Mouse (Mus musculus): ENCODE data around the gene Tlx3. TPM values are rescaled to one million over a fixed set of nuclear protein-coding genes. Genes with fewer than 3 reads are reported as not detected.

Gene Tlx3
- polyA plus RNA-seq (2015; fragmentation: Nextera tagmentation; extraction: Ambion mirVana): 9.1 and 11.5 TPM in 2 replicates

DNA sequence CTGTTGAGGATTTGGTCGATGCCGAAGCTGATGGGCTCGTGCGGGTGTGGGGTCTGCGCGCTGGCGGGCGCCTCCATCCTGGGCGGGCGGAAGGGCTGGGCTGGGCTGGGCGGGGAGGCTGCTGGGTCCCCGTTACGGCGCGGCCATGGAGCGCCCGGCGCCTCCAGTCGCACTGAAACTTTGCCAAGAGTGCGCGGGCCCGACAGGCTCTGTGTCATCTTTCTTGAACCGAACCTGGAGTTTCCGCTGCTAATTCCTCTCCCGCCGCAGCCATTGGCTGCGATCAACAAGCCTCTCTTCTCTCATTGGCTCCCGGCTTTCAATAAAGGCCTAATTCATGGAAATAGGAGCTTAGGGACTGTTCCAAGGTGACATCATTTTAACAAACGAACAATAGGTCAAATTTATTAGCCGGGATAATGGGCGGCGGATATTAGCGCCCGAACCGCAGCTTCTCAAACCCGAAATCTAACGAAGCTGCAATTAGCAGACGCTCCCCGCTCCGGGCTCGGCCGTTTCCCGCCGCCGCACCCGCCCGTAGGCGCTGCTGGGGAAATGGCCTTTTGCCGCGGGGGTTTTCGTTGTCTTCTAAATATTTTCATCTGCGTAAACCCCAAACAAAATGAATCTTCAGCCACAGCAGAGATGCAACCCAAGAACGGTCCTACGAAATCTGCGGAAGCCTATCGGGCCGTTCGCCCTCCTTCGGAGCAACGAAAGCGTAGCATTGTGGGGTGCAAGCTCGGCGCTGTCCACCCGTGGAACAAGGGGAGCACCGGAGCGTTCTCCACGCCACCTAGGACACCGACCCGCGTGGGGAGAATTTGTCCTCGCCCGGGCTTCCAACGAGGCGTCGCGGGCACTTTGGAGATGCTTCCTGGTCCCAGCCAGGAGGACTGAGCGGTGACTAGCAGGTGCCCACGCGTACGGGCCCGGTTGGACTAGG, at the start of gene Tlx3:
Gene Tlx3, minus strand, starts transcription at position 207 of the 946 bp plus-strand sequence.
- under 1% methylated on average over 80 of the region's 81 CpGs for WGBS
- peak within 1 kb of the TSS; percentile 57 for H3K9ac ChIP-seq (ENCODE audit: low read depth, low read length)
- no peaks in the 10 kb centered on the region for H3K36me3 ChIP-seq (ENCODE audit: control insufficient read depth, insufficient read depth, low read length)
- peaks cover 9% of the 10 kb centered on the region for H3K4me1 ChIP-seq (ENCODE audit: control insufficient read depth, insufficient read depth, low read depth, low read length)
- peak within 1 kb of the TSS; percentile 76 for H3K27ac ChIP-seq (ENCODE audit: low read depth, low read length)
- H3K4me3 ChIP-seq (ENCODE audit: low read length): peak within 1 kb of the TSS; percentile 43
- peaks cover 40% of the 10 kb centered on the region for H3K27me3 ChIP-seq (replicated peaks; ENCODE audit: control insufficient read depth, insufficient read depth, low read length)
- H3K4me2 ChIP-seq (ENCODE audit: low read length): peak within 1 kb of the TSS; percentile 45
- peak; percentile 64 for ATAC-seq
- H3K9me3 ChIP-seq (ENCODE audit: control insufficient read depth, low read length): 0 out of 2 replicates have a peak, but pooled peaks cover under 1% of the 10 kb centered on the region

DNA sequence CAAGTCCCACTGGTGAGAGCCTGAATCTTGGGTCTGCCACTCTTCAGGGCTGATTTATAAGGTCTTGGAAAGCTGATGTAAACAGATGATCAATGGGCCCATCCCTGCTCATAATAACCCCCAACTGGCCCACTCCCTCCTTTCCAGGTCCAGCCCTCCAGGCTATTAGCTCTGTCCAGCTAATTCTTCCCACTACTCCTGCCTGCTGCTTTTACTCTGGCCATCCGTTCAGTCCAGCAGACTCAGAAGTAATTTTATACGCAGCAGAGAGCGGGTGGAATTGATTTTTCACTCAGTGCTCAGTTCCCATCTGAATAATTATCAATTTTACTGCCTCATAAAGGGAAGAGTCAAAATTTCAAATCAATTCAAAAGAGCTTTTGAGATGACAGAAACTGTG, 36.9 kb upstream of the Tlx3 start:
- H3K9me3 ChIP-seq (ENCODE audit: control insufficient read depth, low read length): no peaks in the 10 kb centered on the region
- H3K4me1 ChIP-seq (ENCODE audit: control insufficient read depth, insufficient read depth, low read depth, low read length): no peaks in the 10 kb centered on the region
- no peak overlapping the region for H3K4me2 ChIP-seq (ENCODE audit: low read length)
- H3K36me3 ChIP-seq (ENCODE audit: control insufficient read depth, insufficient read depth, low read length): no peaks in the 10 kb centered on the region
- no peak overlapping the region for H3K9ac ChIP-seq (ENCODE audit: low read depth, low read length)
- WGBS: 62% methylated on average over 3 of the region's 3 CpGs
- ATAC-seq: no peak
- no peak overlapping the region for H3K27ac ChIP-seq (ENCODE audit: low read depth, low read length)
- H3K4me3 ChIP-seq (ENCODE audit: low read length): no peak overlapping the region
- H3K27me3 ChIP-seq (replicated peaks; ENCODE audit: control insufficient read depth, insufficient read depth, low read length): no peaks in the 10 kb centered on the region

DNA sequence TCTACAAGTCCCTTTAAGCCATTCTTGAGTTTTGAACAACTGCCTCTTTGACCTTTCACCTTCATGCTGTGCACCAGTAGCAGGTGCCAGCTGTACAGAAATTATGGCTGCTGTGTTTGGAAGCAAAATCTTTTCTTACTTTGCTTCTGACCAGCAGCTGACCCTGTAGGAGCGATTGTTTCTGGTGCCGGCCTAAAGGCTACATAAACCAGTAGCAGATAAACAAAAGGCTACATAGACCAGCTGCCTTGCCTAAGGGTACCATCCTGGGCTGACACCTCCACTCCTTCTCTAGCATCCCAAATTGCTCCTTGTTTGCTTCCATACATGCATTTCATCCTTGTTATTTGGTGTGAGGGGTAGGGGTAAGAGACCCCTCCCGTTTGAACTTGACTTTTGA, 30.7 kb upstream of the Tlx3 start:
- ATAC-seq: no peak
- Histone ChIP-seq H3K4me3 (ENCODE audit: low read length) (no peak overlapping the region), H3K9ac (ENCODE audit: low read depth, low read length) (no peak overlapping the region), H3K9me3 (ENCODE audit: control insufficient read depth, low read length) (no peaks in the 10 kb centered on the region), H3K27ac (ENCODE audit: low read depth, low read length) (no peak overlapping the region; the same call in 1 of the 2 replicates), H3K36me3 (ENCODE audit: control insufficient read depth, insufficient read depth, low read length) (no peaks in the 10 kb centered on the region), H3K4me2 (ENCODE audit: low read length) (no peak overlapping the region), H3K27me3 (replicated peaks; ENCODE audit: control insufficient read depth, insufficient read depth, low read length) (no peaks in the 10 kb centered on the region), H3K4me1 (ENCODE audit: control insufficient read depth, insufficient read depth, low read depth, low read length) (peaks cover 7% of the 10 kb centered on the region)
- WGBS: 29% methylated on average over 3 of the region's 3 CpGs

DNA sequence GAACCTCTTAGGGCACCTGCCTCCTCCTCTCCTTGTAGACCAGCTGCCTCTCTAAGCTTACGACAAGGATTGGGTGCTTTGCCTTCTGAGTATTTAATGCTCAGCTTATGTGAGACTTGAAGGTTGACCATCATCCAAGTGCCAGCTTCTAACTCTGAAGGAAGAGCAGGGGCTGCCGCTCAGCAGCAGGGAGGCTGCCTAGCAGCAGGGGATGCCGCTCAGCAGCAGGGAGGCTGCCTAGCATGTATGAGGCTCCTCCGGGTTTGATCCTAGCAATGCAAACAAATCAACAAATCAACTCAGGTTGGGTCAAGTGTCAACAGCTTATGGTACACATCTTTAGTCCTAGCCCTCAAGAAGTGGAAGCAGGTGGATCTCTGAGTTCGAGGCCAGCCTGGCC, 28.7 kb upstream of the Tlx3 start:
- 73% methylated on average over 5 of the region's 5 CpGs for WGBS
- H3K9me3 ChIP-seq (ENCODE audit: control insufficient read depth, low read length): no peaks in the 10 kb centered on the region
- ATAC-seq: no peak
- no peak overlapping the region for H3K9ac ChIP-seq (ENCODE audit: low read depth, low read length)
- H3K36me3 ChIP-seq (ENCODE audit: control insufficient read depth, insufficient read depth, low read length): no peaks in the 10 kb centered on the region
- H3K27me3 ChIP-seq (replicated peaks; ENCODE audit: control insufficient read depth, insufficient read depth, low read length): no peaks in the 10 kb centered on the region
- no peak overlapping the region for H3K4me2 ChIP-seq (ENCODE audit: low read length)
- H3K27ac ChIP-seq (ENCODE audit: low read depth, low read length): no peak overlapping the region
- H3K4me1 ChIP-seq (ENCODE audit: control insufficient read depth, insufficient read depth, low read depth, low read length): peaks cover 7% of the 10 kb centered on the region
- no peak overlapping the region for H3K4me3 ChIP-seq (ENCODE audit: low read length)

DNA sequence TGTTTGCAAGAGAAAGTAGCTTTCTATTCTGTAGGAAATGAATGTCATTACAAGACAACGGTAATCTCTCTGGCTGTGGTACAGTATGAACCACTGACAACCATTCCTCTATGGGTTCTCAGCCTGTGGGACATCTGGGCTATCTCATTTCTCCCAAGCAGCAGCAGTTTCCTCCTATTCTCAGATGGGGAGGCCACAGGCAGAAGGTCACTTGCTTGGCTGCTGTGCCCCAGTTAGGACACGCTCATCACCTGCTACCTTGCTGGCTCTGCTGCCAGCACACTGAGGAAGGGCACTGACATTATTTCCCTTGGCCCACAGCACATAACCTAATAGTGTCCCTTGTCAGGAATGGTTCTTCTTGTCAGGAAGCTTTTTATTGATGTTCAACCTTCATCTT, 24.8 kb upstream of the Tlx3 start:
- ATAC-seq: no peak
- H3K9ac ChIP-seq (ENCODE audit: low read depth, low read length): no peak overlapping the region
- H3K4me1 ChIP-seq (ENCODE audit: control insufficient read depth, insufficient read depth, low read depth, low read length): no peaks in the 10 kb centered on the region
- no peak overlapping the region for H3K27ac ChIP-seq (ENCODE audit: low read depth, low read length)
- H3K27me3 ChIP-seq (replicated peaks; ENCODE audit: control insufficient read depth, insufficient read depth, low read length): no peaks in the 10 kb centered on the region
- H3K9me3 ChIP-seq (ENCODE audit: control insufficient read depth, low read length): no peaks in the 10 kb centered on the region
- H3K36me3 ChIP-seq (ENCODE audit: control insufficient read depth, insufficient read depth, low read length): no peaks in the 10 kb centered on the region
- no peak overlapping the region for H3K4me2 ChIP-seq (ENCODE audit: low read length)
- no peak overlapping the region for H3K4me3 ChIP-seq (ENCODE audit: low read length)
- WGBS: 87% methylated on average over 2 of the region's 2 CpGs

DNA sequence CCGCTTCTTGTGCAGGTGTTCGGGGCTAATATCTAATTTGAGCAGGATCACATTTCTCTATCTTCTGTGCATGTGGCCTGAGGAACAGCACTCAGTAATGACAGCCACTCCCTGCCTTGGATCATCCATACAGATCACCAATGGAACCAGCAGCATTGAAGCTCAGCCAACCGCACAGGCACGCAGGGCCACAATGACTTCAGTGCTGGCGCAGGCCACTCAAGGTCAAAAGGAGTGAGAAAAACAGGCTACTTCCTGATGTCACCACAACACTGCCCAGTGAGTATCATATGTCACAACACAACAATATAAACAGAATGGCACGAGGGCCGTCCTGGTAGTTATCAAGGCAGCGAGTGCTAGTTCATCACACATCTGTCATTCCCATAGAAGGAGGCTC, 23.1 kb upstream of the Tlx3 start:
- no peaks in the 10 kb centered on the region; the same call in 1 of the 2 replicates for H3K4me1 ChIP-seq (ENCODE audit: control insufficient read depth, insufficient read depth, low read depth, low read length)
- no peaks in the 10 kb centered on the region for H3K9me3 ChIP-seq (ENCODE audit: control insufficient read depth, low read length)
- no peak overlapping the region for H3K4me2 ChIP-seq (ENCODE audit: low read length)
- H3K27me3 ChIP-seq (replicated peaks; ENCODE audit: control insufficient read depth, insufficient read depth, low read length): no peaks in the 10 kb centered on the region
- no peak overlapping the region for H3K27ac ChIP-seq (ENCODE audit: low read depth, low read length)
- no peak overlapping the region for H3K4me3 ChIP-seq (ENCODE audit: low read length)
- no peaks in the 10 kb centered on the region for H3K36me3 ChIP-seq (ENCODE audit: control insufficient read depth, insufficient read depth, low read length)
- H3K9ac ChIP-seq (ENCODE audit: low read depth, low read length): no peak overlapping the region
- ATAC-seq: no peak
- 70% methylated on average over 8 of the region's 8 CpGs for WGBS

DNA sequence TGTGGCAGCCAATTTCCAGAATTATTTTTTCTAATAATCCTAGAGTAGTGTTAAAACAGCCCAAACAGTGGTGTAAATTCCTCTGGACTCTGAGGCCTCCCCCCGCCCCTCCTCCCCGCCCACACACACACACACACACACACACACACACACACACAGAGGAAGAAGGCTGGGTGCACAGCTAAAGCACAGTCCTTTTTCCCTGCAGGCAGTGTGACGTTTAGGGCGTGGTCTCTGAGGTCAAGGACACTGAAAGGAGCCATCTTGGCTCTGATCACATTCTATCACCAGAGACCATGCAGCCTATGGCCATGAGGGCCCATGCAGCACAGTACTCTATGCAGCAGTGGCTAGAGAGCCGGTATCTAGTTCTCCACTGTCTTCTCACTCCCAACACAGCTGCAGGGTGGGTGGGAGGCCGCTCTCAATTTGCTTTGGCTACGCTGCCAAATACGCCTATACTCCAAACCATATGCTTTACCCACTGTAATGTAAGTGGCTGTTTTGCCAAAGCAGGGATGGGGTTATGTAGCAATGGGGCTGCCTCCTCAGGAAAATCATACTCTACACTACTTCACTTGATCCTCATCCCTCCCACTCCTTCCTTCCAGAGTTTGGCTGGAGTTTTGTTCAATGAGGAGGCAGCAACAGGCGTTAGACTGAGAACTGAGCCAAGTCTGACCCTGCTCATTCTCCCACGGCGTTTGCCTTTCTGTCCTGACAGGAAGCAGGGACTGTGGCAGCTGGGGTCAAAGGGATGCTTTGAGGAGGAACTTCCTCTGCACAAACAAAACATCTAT, 18.4 kb upstream of the Tlx3 start:
- ATAC-seq: 0 out of 2 replicates have a peak, but pooled peaks have one; percentile 18
- Histone ChIP-seq H3K4me2 (ENCODE audit: low read length) (no peak overlapping the region), H3K36me3 (ENCODE audit: control insufficient read depth, insufficient read depth, low read length) (no peaks in the 10 kb centered on the region), H3K9me3 (ENCODE audit: control insufficient read depth, low read length) (no peaks in the 10 kb centered on the region), H3K4me3 (ENCODE audit: low read length) (no peak overlapping the region), H3K27me3 (replicated peaks; ENCODE audit: control insufficient read depth, insufficient read depth, low read length) (no peaks in the 10 kb centered on the region), H3K4me1 (ENCODE audit: control insufficient read depth, insufficient read depth, low read depth, low read length) (peaks cover 2% of the 10 kb centered on the region; the same call in 1 of the 2 replicates), H3K27ac (ENCODE audit: low read depth, low read length) (no peak overlapping the region), H3K9ac (ENCODE audit: low read depth, low read length) (no peak overlapping the region)
- WGBS: 68% methylated on average over 11 of the region's 11 CpGs

DNA sequence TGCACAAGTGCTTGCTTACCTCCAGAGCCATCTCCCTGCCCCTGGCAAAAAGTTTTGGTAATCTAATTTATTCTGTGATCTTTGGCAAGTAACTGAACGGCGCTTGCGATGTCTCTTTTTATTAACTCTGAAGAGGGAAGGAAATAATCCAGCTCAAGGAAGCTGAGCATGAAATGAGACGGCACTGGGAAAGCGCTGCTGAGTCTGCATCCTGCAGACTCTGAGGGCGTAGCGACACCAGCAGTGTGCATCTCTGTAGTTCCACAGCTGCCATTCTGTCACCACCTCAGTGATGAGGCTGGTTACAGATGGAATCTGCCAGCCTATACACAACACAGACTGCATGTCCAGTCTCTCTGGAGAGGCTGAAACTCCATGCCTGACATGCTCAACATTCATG, 17.4 kb upstream of the Tlx3 start:
- H3K4me2 ChIP-seq (ENCODE audit: low read length): no peak overlapping the region
- no peak overlapping the region for H3K9ac ChIP-seq (ENCODE audit: low read depth, low read length)
- no peaks in the 10 kb centered on the region for H3K36me3 ChIP-seq (ENCODE audit: control insufficient read depth, insufficient read depth, low read length)
- no peak overlapping the region for H3K4me3 ChIP-seq (ENCODE audit: low read length)
- WGBS: 52% methylated on average over 7 of the region's 7 CpGs
- ATAC-seq: no peak
- no peak overlapping the region for H3K27ac ChIP-seq (ENCODE audit: low read depth, low read length)
- no peaks in the 10 kb centered on the region for H3K27me3 ChIP-seq (replicated peaks; ENCODE audit: control insufficient read depth, insufficient read depth, low read length)
- no peaks in the 10 kb centered on the region for H3K9me3 ChIP-seq (ENCODE audit: control insufficient read depth, low read length)
- peaks cover 2% of the 10 kb centered on the region; the same call in 1 of the 2 replicates for H3K4me1 ChIP-seq (ENCODE audit: control insufficient read depth, insufficient read depth, low read depth, low read length)
